8 mouse cellular contexts compared by ENCODE assay signal in the genomic region with DNA sequence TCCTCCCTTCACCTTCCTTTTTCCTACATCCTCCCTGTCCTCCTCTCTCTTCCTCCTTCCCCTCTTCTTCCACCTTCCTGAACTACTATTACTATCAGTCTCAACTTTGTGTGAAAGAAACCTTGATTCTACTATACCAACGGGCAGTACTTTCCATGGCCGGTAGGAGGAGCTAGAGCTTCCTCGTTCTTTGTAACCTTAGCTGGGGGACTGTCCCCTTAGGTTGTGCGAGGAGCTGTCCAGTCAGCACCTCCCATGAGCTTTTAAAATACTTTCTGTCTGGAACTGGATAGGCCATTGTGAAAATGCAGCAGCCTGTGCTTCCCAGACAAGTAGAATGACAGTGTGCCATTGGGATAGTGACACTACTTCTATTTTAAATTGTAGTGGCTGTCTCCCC. TPM values are rescaled to one million over a fixed set of nuclear protein-coding genes. Genes with fewer than 3 reads are reported as not detected.
DNase-seq lines count a peak whose midpoint lies in the region; ATAC-seq and TF ChIP-seq lines count a peak whose summit lies in the region.

No protein-coding gene starts in this region.

- peak; percentile 39 for DNase-seq in frontal cortex, postnatal 25 days (ENCODE audit: low spot score in 2 of 2)
- peak; percentile 4 for DNase-seq in CD4-positive helper T cell, adult 2 months (ENCODE audit: low read depth, low spot score)
- peak; percentile 75 for DNase-seq in brain, embryonic 14.5 days (ENCODE audit: low read depth)
- DNase-seq in forebrain, postnatal 0 days: peak; percentile 70
- DNase-seq in kidney, postnatal 10 days: peak; percentile 91
- peak; percentile 6 to 23 for DNase-seq in lung, adult 18-20 months

- peaks cover 6% of the 10 kb centered on the region; the same call in 1 of the 2 replicates for H3K4me1 ChIP-seq in forebrain, postnatal 0 days (ENCODE audit: insufficient read depth)
- H3K4me1 ChIP-seq in testis, adult 2 months (ENCODE audit: control insufficient read depth, insufficient read depth, low read length): peaks cover 3% of the 10 kb centered on the region; the same call in 1 of the 2 replicates

- no peak overlapping the region for H3K27ac ChIP-seq in forebrain, postnatal 0 days (ENCODE audit: low read depth, low read length)
- no peak overlapping the region for H3K27ac ChIP-seq in testis, adult 2 months (ENCODE audit: control insufficient read depth, insufficient read depth, low read depth, low read length)

- 0% methylated on average over 4 of the region's 4 CpGs for WGBS in forebrain, postnatal 0 days

- ATAC-seq in frontal cortex, adult (ENCODE audit: low TSS enrichment): no peak
- no peak for ATAC-seq in forebrain, postnatal 0 days

- no peak overlapping the region for H3K9ac ChIP-seq in forebrain, postnatal 0 days

- TF ChIP-seq POLR2A in brain, embryonic 14.5 days (IDR thresholded peaks at IDR 0.05; ENCODE audit: borderline replicate concordance, extremely low read depth, insufficient read depth, insufficient read length, poor library complexity, severe bottlenecking): no peak
- TF ChIP-seq POLR2A in testis, adult 2 months (IDR thresholded peaks at IDR 0.05; ENCODE audit: control insufficient read depth, low read depth, low read length): no peak

- H3K4me2 ChIP-seq in forebrain, postnatal 0 days (ENCODE audit: low read depth): no peak overlapping the region

- no peaks in the 10 kb centered on the region for H3K9me3 ChIP-seq in forebrain, postnatal 0 days (ENCODE audit: low read length)

- no peaks in the 10 kb centered on the region for H3K27me3 ChIP-seq in forebrain, postnatal 0 days (ENCODE audit: insufficient read depth, low read length)
- H3K27me3 ChIP-seq in testis, adult 2 months (ENCODE audit: control insufficient read depth, insufficient read depth, low read length): no peaks in the 10 kb centered on the region

- H3K4me3 ChIP-seq in forebrain, postnatal 0 days (ENCODE audit: low read depth, low read length): no peak overlapping the region
- H3K4me3 ChIP-seq in testis, adult 2 months (ENCODE audit: control insufficient read depth, low read depth, low read length): no peak overlapping the region

- H3K36me3 ChIP-seq in forebrain, postnatal 0 days (ENCODE audit: insufficient read depth): no peaks in the 10 kb centered on the region
- H3K36me3 ChIP-seq in testis, adult 2 months (ENCODE audit: control insufficient read depth, insufficient read depth, low read length): no peaks in the 10 kb centered on the region

- TF ChIP-seq CTCF in brain, embryonic 14.5 days (IDR thresholded peaks at IDR 0.05; ENCODE audit: borderline replicate concordance, extremely low read depth, insufficient read depth, insufficient read length): peak; percentile 75
- TF ChIP-seq CTCF in forebrain, postnatal 0 days (IDR thresholded peaks at IDR 0.05; ENCODE audit: low read depth): peak; percentile 77
- TF ChIP-seq CTCF in testis, adult 2 months (IDR thresholded peaks at IDR 0.05; ENCODE audit: control insufficient read depth, insufficient read depth, insufficient replicate concordance, low read depth, low read length): peak; percentile 46; the same call in 1 of the 2 replicates

RNA-seq across cellular contexts. Expression of gene Rbfox1, which starts 3.3 kb away (rescaled TPM):
- polyA plus RNA-seq in brain, embryonic 14.5 days (2012; rRNA removed): 60.3 and 98.9 TPM in 2 replicates
- 124 and 129 TPM in 2 replicates for total RNA-seq in forebrain, postnatal 0 days (2014; rRNA removed)
- 213 and 214 TPM in 2 replicates for polyA plus RNA-seq in forebrain, postnatal 0 days (2015; fragmentation: Nextera tagmentation; extraction: Ambion mirVana)
- polyA plus RNA-seq in testis, adult 2 months (2012; rRNA removed): 0.17 and 0.23 TPM in 2 replicates

Comparison
In these comparisons a context has a peak if more than half of its experiments do, and no peak if none do; other contexts are left out.
1. DNase-seq: peak in every context shown above with its lines; median percentile 91 in kidney, postnatal 10 days; 75 in brain, embryonic 14.5 days; 70 in forebrain, postnatal 0 days; 39 in frontal cortex, postnatal 25 days; 14 in lung, adult 18-20 months; 4 in CD4-positive helper T cell, adult 2 months.
2. RNA of gene Rbfox1, which starts 3.3 kb away (polyA plus RNA-seq): 213 to 214 TPM in forebrain, postnatal 0 days and 60.3 to 98.9 TPM in brain, embryonic 14.5 days; 0.17 to 0.23 TPM in testis, adult 2 months; every median in the first group is over 10 times any median in the second.
3. Peak in every context shown above with its lines, with median percentiles within 50 percentile points of each other: CTCF ChIP-seq.